11 mouse cellular contexts compared by ENCODE assay signal in genomic region chr5:119058231-119058851, GRCm38 (mm10).
DNase-seq lines count a peak whose midpoint lies in the region; ATAC-seq and TF ChIP-seq lines count a peak whose summit lies in the region.
"Had no signal": no experiment of that assay in that cellular context is flagged by ENCODE, and none has a peak within 500 bp of the region (broad histone marks: within the 10 kb centered on the region; RNA-seq: fewer than 3 reads in every experiment).

No protein-coding gene starts in this region.

- H3K9me3 ChIP-seq in liver, postnatal 0 days (ENCODE audit: low read length), result no peaks in the 10 kb centered on the region
- H3K9me3 ChIP-seq in liver, embryonic 12.5 days (replicated peaks), result no peaks in the 10 kb centered on the region
- no peaks in the 10 kb centered on the region for H3K9me3 ChIP-seq in heart, embryonic 12.5 days (replicated peaks)
- no peaks in the 10 kb centered on the region for H3K9me3 ChIP-seq in kidney, embryonic 15.5 days (replicated peaks)
- H3K9me3 ChIP-seq: limb, embryonic 15.5 days had no signal

- no peak overlapping the region for H3K4me2 ChIP-seq in liver, postnatal 0 days (ENCODE audit: low read depth, low read length)
- H3K4me2 ChIP-seq in liver, embryonic 12.5 days, result no peak overlapping the region
- H3K4me2 ChIP-seq in heart, embryonic 12.5 days, result no peak overlapping the region
- no peak overlapping the region for H3K4me2 ChIP-seq in kidney, embryonic 15.5 days
- H3K4me2 ChIP-seq: limb, embryonic 15.5 days had no signal

- TF ChIP-seq CTCF in liver, postnatal 0 days (IDR thresholded peaks at IDR 0.05; ENCODE audit: low read depth), result no peak

- H3K27ac ChIP-seq in liver, postnatal 0 days (ENCODE audit: low read depth), result no peak overlapping the region
- H3K27ac ChIP-seq in liver, embryonic 12.5 days, result no peak overlapping the region
- no peak overlapping the region for H3K27ac ChIP-seq in heart, embryonic 12.5 days (ENCODE audit: poor library complexity, severe bottlenecking)
- peak overlapping the region; percentile 66 for H3K27ac ChIP-seq in kidney, embryonic 15.5 days
- H3K27ac ChIP-seq: limb, embryonic 15.5 days had no signal

- ATAC-seq in liver, postnatal 0 days, result peak; percentile 41
- ATAC-seq in liver, embryonic 12.5 days, result no peak
- 0 out of 2 replicates have a peak, but pooled peaks have one; percentile 63 for ATAC-seq in heart, embryonic 12.5 days (ENCODE audit: insufficient number of reproducible peaks, low FRiP score)
- 0 out of 2 replicates have a peak, but pooled peaks have one; percentile 43 for ATAC-seq in kidney, embryonic 15.5 days (replicated peaks; ENCODE audit: low FRiP score)
- no peak for ATAC-seq in inflammation-experienced regulatory T-cells, adult 6 months

- H3K4me3 ChIP-seq in liver, postnatal 0 days (ENCODE audit: low read depth, low read length), result no peak overlapping the region
- no peak overlapping the region for H3K4me3 ChIP-seq in liver, embryonic 12.5 days
- no peak overlapping the region for H3K4me3 ChIP-seq in heart, embryonic 12.5 days
- no peak overlapping the region for H3K4me3 ChIP-seq in kidney, embryonic 15.5 days (replicated peaks)
- H3K4me3 ChIP-seq: limb, embryonic 15.5 days had no signal

- H3K36me3 ChIP-seq in liver, postnatal 0 days (replicated peaks; ENCODE audit: insufficient read depth, low read length), result no peaks in the 10 kb centered on the region
- H3K36me3 ChIP-seq in liver, embryonic 12.5 days, result no peaks in the 10 kb centered on the region
- H3K36me3 ChIP-seq in heart, embryonic 12.5 days, result no peaks in the 10 kb centered on the region
- no peaks in the 10 kb centered on the region for H3K36me3 ChIP-seq in kidney, embryonic 15.5 days
- H3K36me3 ChIP-seq: limb, embryonic 15.5 days had no signal

- H3K4me1 ChIP-seq in liver, postnatal 0 days (ENCODE audit: insufficient read depth), result no peaks in the 10 kb centered on the region
- no peaks in the 10 kb centered on the region for H3K4me1 ChIP-seq in liver, embryonic 12.5 days
- peaks cover 9% of the 10 kb centered on the region for H3K4me1 ChIP-seq in heart, embryonic 12.5 days (replicated peaks)
- H3K4me1 ChIP-seq in kidney, embryonic 15.5 days, result peaks cover 22% of the 10 kb centered on the region

- no peaks in the 10 kb centered on the region for H3K27me3 ChIP-seq in liver, postnatal 0 days (ENCODE audit: insufficient read depth, low read length)
- 0 out of 2 replicates have a peak, but pooled peaks cover 7% of the 10 kb centered on the region for H3K27me3 ChIP-seq in liver, embryonic 12.5 days (replicated peaks)
- peaks cover 14% of the 10 kb centered on the region; the same call in 1 of the 2 replicates for H3K27me3 ChIP-seq in heart, embryonic 12.5 days (replicated peaks)
- H3K27me3 ChIP-seq in kidney, embryonic 15.5 days, result peaks cover 15% of the 10 kb centered on the region

- no peak for TF ChIP-seq EP300 in liver, postnatal 0 days (IDR thresholded peaks at IDR 0.05; ENCODE audit: low read depth)

- no peak for DNase-seq in liver, postnatal 0 days
- peak; percentile 29 for DNase-seq in skeletal muscle tissue, adult 2 months (ENCODE audit: low read depth, low spot score)
- DNase-seq in testis, postnatal 14 days (ENCODE audit: low spot score), result no peak
- no peak for DNase-seq in cerebellum, adult 11-12 months
- DNase-seq: right cerebral cortex, adult 18-20 months; thymus, postnatal 25 days had no signal

- no peak overlapping the region for H3K9ac ChIP-seq in liver, postnatal 0 days (replicated peaks)
- H3K9ac ChIP-seq in liver, embryonic 12.5 days, result no peak overlapping the region
- H3K9ac ChIP-seq in heart, embryonic 12.5 days, result no peak overlapping the region
- no peak overlapping the region for H3K9ac ChIP-seq in kidney, embryonic 15.5 days
- H3K9ac ChIP-seq: limb, embryonic 15.5 days had no signal

- 37% methylated on average over 10 of the region's 10 CpGs for WGBS in liver, postnatal 0 days (ENCODE audit: insufficient replicate concordance)
- WGBS in liver, embryonic 12.5 days (ENCODE audit: insufficient replicate concordance), result 27% methylated on average over 10 of the region's 10 CpGs
- WGBS in heart, embryonic 12.5 days, result 39% methylated on average over 10 of the region's 10 CpGs
- WGBS in kidney, embryonic 15.5 days, result 36% methylated on average over 10 of the region's 10 CpGs

Comparison
In these comparisons a context has a peak if more than half of its experiments do, and no peak if none do; other contexts are left out.
1. ATAC-seq: peak in liver, postnatal 0 days (single experiment), heart, embryonic 12.5 days (single experiment) and kidney, embryonic 15.5 days (single experiment); none in liver, embryonic 12.5 days (single experiment) and inflammation-experienced regulatory T-cells, adult 6 months (single experiment).